ENCODE assay signal across 1 mouse cellular context in genomic region chr5:137914508-137914907, GRCm38 (mm10).
TF ChIP-seq lines count a peak whose summit lies in the region.

No protein-coding gene starts in this region.

TF ChIP-seq in CH12.LX, 34 proteins besides CTCF, POLR2A, EP300 and RAD21:
- no peak for TF ChIP-seq CHD2 (IDR thresholded peaks at IDR 0.05; ENCODE audit: low read length)
- TF ChIP-seq SMC3 (IDR thresholded peaks at IDR 0.05; ENCODE audit: low read depth, low read length), result peak; percentile 38
